Mouse (Mus musculus): ENCODE results near the gene Vps37b.

GRCm38 (mm10) chr5:124036836-124037235 lies 4.8 kb upstream of the Vps37b start:
- TF ChIP-seq CTCF (IDR thresholded peaks at IDR 0.05; ENCODE audit: control insufficient read depth, insufficient read depth, insufficient replicate concordance, low read depth, low read length) (no peak), POLR2A (IDR thresholded peaks at IDR 0.05; ENCODE audit: control insufficient read depth, low read depth, low read length) (no peak)
